Mouse (Mus musculus): ENCODE measurements around the gene H6pd.

The H6pd gene

GRCm38 (mm10) chr4:149953621-149954481 is 55.0 kb downstream of the H6pd start:
- in situ Hi-C loops (cut with MboI; ENCODE audit: unreplicated experiment in 2 of 2): loop anchor here (5.0 to 10.0 kb wide), 2 partner anchors 37 to 99 kb away; no protein-coding TSS in a partner anchor

GRCm38 (mm10) chr4:149952201-149952600 is 56.6 kb downstream of the H6pd start:
- in situ Hi-C loops (cut with MboI; ENCODE audit: unreplicated experiment in 2 of 2): loop anchor here (5.0 to 10.0 kb wide), 2 partner anchors 35 to 97 kb away; no protein-coding TSS in a partner anchor

- in situ Hi-C loops (cut with MboI; ENCODE audit: unreplicated experiment in 2 of 2): loop anchor here (5.0 to 10.0 kb wide), 2 partner anchors 34 to 96 kb away; no protein-coding TSS in a partner anchor
Measured at GRCm38 (mm10) chr4:149951201-149951600, 57.6 kb downstream of the H6pd start.

GRCm38 (mm10) chr4:149949691-149950090 is 59.1 kb downstream of the H6pd start:
- in situ Hi-C loops (cut with MboI; ENCODE audit: unreplicated experiment in 2 of 2): loop anchor here (5.0 to 10.0 kb wide), 3 partner anchors 32 to 95 kb away; no protein-coding TSS in a partner anchor

DNA sequence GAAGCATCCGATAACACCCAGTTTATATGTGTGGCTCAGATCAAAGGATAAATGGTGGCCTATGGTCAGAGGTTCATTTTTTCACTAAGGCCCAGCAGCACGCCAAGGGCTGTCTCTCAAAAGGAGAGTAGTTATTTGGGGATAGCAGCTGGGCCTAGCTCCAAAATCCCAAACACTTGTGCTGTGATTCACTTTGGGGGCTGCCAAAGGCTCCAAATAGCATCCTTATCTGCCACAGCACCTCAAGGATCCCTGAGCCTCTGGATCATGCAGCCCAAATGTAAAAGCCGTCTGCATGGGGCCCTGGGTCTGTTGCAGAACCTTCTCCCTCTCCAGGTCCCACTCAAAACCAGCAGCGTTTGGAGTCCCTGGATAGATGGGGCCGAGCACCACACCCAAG is 60.7 kb downstream of the H6pd start:
- in situ Hi-C loops (cut with MboI; ENCODE audit: unreplicated experiment in 2 of 2): loop anchor here in 1 of 2 experiments (10.0 kb wide), 1 partner anchor 53 kb away; no protein-coding TSS in a partner anchor

DNA sequence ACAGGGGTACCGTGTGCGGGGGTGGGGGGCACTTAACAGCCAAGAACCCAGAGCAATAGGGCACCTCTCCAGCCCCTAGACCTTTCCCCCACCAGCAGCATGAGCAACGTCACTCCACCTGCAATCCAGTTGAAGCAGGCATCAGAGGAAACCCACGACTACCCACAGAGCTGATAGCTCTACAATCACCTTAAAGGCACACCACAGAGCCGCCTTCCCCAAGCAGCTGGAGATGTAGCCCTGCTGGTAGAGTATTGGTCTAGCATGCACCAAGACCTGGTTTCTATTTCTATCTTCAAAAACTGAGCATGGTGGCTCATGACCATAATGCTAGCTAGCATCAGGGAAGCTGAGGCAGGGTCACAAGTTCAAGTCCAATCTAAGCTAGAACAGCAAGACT is 61.4 kb downstream of the H6pd start:
- in situ Hi-C loops (cut with MboI; ENCODE audit: unreplicated experiment in 2 of 2): loop anchor here in 1 of 2 experiments (10.0 kb wide), 1 partner anchor 53 kb away; no protein-coding TSS in a partner anchor

DNA sequence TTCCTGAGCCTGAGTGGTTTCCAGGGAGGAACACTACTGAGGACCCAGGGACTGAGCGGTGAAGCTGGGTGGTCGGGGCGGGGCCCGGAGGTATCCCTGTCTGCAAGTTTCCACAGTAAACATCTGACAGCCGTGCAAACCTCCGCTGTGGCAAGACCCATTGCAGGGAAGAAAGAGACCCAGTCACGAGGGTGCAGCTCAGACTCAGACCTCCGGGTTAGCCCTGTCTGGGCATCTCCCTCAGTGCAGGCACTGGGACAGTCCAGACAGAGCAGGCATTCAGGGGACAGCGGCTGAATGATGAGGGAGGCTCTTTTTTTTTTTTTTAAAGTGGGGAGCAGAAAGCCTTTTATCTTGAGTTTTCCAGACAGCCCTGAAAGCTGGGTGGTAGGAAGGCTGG is 63.6 kb downstream of the H6pd start:
- in situ Hi-C loops (cut with MboI; ENCODE audit: unreplicated experiment in 2 of 2): loop anchor here in 1 of 2 experiments (10.0 kb wide), 1 partner anchor 50 kb away; no protein-coding TSS in a partner anchor

DNA sequence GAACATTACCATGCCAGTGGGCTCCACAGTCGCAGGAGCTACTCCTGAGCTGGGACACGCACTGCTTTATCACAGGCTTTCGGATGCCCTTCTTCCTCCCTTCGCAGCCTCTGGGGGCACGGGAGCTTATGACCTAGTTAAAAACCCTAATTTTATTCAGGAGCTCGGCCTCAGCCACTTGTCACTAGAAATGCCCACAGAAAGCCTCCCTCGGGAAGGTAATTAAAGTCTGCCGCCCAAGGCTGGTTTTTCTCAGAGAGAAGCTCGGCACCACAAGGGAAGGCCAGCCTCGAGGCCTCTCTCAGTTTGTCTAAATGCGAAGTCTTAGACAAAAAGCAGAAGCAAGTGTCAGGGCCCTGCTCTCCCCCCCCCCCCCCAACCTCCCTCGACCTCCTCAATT is 64.6 kb downstream of the H6pd start:
- in situ Hi-C loops (cut with MboI; ENCODE audit: unreplicated experiment in 2 of 2): loop anchor here in 1 of 2 experiments (10.0 kb wide), 1 partner anchor 49 kb away; no protein-coding TSS in a partner anchor

- in situ Hi-C loops (cut with MboI; ENCODE audit: unreplicated experiment in 2 of 2): loop anchor here in 1 of 2 experiments (10.0 kb wide), 1 partner anchor 48 kb away; no protein-coding TSS in a partner anchor
Measured at GRCm38 (mm10) chr4:149942831-149943741, 65.7 kb downstream of the H6pd start.

- in situ Hi-C loops (cut with MboI; ENCODE audit: unreplicated experiment in 2 of 2): loop anchor here in 1 of 2 experiments (10.0 kb wide), 1 partner anchor 46 kb away; no protein-coding TSS in a partner anchor
Measured at GRCm38 (mm10) chr4:149941067-149941755, 67.6 kb downstream of the H6pd start.

- in situ Hi-C loops (cut with MboI; ENCODE audit: unreplicated experiment in 2 of 2): no loop called here
Measured at GRCm38 (mm10) chr4:149938701-149939100, 70.1 kb downstream of the H6pd start.

- in situ Hi-C loops (cut with MboI; ENCODE audit: unreplicated experiment in 2 of 2): no loop called here
Measured at GRCm38 (mm10) chr4:149936921-149937320, 71.9 kb downstream of the H6pd start.

DNA sequence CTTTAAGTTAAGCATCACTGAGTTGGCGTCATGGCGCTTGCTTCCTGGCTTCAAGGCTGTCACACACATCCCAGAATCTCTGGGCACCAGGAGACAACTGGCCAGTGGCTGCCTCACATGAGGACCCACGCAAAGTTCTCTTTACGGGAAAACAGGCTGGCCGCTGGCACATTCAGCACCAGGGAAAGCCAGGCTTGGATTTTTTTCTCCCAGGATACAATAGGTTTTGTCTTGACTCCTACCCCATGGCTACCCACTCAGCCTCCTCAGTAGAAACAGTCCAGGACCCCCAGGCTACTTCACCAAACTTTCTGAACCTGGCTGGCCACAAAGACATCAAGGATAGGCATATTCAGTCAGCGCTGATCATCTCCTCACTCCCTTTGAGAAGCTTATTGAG is 73.4 kb downstream of the H6pd start:
- in situ Hi-C loops (cut with MboI; ENCODE audit: unreplicated experiment in 2 of 2): no loop called here

DNA sequence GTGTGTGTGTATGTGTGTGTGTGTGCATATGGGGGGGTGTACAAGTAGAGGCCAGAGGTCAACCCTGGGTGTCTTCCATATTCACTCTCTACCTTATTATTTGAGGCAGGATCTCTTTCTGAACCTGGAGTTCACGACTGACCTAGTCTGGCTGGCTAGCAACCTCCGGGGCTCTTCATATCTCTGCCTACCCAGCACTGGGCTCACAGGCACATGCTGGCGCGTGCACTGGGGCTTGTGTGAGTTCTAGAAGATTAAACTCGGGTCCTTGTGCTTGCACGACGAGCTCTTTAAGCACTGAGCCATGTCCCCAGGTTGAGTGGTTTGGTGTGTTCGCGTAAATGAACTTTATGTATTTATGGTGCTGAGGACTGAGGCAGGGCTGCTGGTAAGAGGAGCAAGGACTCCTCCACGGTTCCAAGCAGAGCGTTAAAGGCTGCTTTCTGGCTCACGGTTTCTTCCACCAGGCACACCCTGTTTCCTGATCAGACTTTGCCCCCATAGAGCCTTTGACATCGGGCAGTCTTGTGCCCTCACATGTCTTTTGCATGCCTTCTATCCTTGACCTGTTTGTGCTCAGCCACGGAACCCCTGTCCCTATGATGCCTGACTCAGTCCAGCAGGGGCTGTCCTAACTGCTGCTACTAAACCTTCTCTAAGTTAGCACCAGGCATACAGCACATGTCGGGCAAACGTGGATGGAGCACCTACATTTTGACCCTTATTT is 75.1 kb downstream of the H6pd start:
- in situ Hi-C loops (cut with MboI; ENCODE audit: unreplicated experiment in 2 of 2): no loop called here

GRCm38 (mm10) chr4:149933025-149933424 is 75.8 kb downstream of the H6pd start:
- in situ Hi-C loops (cut with MboI; ENCODE audit: unreplicated experiment in 2 of 2): no loop called here

DNA sequence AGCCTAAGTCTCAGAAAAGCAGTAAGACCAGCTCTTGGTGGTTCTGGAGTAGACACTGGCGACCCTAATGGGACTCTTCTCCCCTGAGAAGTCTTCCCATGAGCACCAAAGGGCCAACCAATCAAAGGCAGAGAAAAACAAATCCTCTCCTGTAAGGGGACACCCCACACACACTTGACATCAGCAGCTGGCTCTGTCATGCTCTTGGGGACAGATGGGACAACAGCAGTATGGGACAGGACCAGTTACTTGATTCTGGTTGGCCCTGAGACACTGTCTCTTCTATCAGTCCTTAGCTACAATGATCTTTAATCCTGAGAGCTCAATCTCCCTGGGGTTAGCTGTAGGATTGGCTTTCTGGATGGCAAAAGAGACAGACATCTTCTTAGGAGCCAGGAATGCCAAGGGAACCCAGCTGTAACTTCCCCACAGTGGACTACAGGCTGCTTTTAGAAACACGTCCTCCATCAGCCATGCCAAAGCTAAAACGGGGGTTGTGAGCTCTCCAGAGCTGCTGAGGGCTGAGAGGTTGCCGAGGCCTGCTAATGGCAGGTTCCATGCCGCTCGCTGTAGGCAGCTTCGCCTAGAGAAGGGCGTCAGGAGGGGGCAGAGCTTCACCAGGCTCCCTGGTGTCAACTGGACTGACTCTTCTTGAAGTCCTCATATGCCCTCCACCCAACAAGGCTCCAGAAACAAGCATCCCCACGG is 76.6 kb downstream of the H6pd start:
- in situ Hi-C loops (cut with MboI; ENCODE audit: unreplicated experiment in 2 of 2): no loop called here

GRCm38 (mm10) chr4:149930755-149931154 is 78.1 kb downstream of the H6pd start:
- in situ Hi-C loops (cut with MboI; ENCODE audit: unreplicated experiment in 2 of 2): no loop called here
